Mouse (Mus musculus) cerebellum, adult 9-11 months (tissue): ENCODE data around the gene Uap1.
"Not testable (repeated sequence)": the region's sequence is repeated elsewhere in the genome, so short reads cannot be mapped to it uniquely, and the experiment has no call there.

Experiments
- DNase-seq: peaks from one replicate; pipeline ENCODE4 v3.0.0; 2022

Gene Uap1

DNA sequence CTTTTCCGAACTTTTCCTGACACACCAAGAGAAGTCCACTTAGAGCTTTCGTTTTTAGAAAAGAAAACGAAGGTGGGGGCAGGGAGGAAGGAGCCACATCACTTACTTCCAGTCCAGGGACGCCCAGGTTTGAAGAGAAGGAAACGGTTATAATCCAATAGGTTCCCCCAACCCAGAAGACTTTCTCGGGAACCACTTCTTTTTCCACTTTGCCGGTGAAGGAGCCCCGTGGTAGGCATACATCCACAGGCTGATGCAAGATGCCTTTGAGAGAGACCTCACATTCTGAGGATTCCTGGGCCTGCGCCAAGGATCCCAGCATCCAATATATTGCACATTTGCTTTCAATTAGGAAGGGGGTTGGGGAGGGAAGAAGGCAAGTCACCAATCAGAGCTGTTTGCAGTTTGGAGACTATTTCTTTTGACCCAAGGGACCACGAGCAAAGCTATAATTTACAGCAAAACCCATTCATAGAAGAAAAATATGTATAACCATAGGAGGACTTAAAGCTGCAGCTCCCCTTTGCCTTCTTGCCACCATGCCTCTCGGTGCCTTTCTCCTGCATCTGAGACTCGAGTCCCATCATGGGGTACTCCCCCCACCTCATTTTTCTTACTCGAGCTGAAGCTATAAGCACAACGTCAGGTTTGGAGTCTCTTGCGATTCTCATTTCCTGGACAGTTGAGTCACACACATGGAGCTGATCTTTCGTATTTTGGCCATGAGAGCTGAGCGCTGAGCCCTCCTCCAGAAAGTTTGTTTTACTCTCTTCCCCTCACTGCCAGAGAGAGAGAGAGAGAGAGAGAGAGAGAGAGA lies 64.0 kb downstream of the Uap1 start, which contains the start of gene Ddr2:
TSS of gene Ddr2 (minus strand) at position 247 of the 817 bp plus-strand sequence.
- peak; percentile 27 for DNase-seq

DNA sequence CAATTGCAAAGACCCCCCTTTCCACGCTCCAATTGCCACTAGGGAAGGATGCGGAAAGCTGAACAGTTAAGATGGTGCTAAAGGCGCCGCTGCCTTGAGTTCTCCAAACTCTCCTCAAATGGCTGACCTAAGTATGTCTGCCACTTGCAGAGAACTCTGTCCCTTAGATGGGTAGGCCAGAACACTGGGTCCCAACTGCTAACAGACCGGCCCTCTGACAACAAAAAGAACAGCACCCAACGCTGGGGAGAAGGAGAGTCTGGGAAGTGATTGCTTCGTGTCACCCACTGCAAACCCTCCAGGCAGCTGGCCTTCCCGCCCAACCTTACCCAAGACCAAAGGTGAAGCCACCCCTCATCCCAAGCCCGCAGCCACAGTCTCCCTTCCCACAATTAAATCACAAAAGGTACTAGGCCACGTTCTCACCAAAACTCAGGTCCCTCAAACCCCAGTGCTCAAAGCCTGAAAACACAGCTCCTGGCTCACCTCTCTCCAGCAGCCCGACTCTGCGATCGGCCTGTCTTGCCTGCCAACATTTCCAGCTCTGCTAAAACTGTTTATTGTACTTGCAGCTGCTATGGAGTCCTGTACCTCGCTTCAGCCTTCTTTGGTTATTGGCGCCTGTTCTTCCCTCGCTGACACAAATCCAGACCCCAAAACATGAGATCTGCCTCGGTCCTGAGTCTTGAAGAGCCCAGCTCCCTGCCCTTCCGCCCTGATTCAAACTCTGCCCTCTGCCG lies 64.8 kb downstream of the Uap1 start:
- peak; percentile 3 for DNase-seq

- not testable (repeated sequence) for DNase-seq
Measured at GRCm38 (mm10) chr1:170102814-170103213, 71.9 kb downstream of the Uap1 start.
